Mouse (Mus musculus) urinary bladder, postnatal 14 days (tissue): ENCODE results near the gene Actl9.

Experiments
- DNase-seq: peaks from one replicate; pipeline ENCODE4 v3.0.0; 2021; ENCODE audit warnings: low spot score

Gene Actl9

GRCm38 (mm10) chr17:33432019-33432946, at the start of gene Actl9:
Gene Actl9, plus strand, starts transcription at chr17:33432896.
- no peak for DNase-seq

- no peak for DNase-seq
These were observed 47.0 kb upstream of the Actl9 start for GRCm38 (mm10) chr17:33385705-33386104.

- DNase-seq = no peak
These were observed 40.4 kb upstream of the Actl9 start for GRCm38 (mm10) chr17:33392271-33392670.

DNA sequence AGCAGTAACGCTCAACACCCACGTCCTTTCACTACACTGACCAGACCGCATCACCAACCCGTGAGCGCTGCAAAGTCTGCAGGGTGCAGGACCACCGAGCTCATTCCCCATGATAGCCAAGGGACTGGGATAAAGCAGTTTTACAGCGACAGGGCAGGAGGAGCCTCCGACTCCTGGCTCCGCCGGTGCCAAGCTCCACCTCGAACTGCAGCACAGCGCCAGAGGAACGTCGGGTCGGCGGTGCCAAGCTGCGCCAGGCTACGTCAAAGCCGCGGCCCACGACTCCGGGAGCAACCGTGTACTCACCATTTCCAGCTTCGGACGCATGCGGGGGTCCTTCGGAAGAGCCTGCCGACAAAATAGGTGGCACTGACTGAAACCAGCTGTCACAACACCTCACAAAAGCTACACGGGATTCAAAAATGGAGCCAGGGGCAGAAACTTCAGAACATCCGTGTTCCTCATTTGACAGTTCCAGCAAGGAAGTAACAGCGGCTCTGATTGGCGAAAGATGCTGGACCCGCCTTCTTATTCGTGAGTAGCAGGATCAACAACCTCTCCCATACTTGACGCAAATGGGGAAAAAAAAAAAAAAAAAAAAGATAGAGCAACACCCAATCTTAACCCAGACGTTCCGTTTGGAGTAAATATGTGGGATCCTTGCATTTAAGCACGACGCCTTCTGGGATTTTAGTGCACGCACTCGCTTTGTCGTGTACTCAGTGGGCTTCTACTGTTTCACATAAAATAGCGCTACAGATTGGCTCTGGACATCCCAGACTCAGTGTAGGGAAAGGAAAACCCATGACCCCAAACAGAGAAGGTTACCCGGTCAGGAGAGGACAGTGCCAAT, 38.3 kb upstream of the Actl9 start, which contains the start of gene Zfp101:
Gene Zfp101 (minus strand): TSS at position 460 of the 853 bp plus-strand sequence.
- DNase-seq = peak; percentile 90

GRCm38 (mm10) chr17:33439148-33439547, 6.5 kb downstream of the Actl9 start:
- DNase-seq = peak; percentile 80

- DNase-seq = peak; percentile 53
These were observed 7.2 kb downstream of the Actl9 start for GRCm38 (mm10) chr17:33439922-33440321.

DNA sequence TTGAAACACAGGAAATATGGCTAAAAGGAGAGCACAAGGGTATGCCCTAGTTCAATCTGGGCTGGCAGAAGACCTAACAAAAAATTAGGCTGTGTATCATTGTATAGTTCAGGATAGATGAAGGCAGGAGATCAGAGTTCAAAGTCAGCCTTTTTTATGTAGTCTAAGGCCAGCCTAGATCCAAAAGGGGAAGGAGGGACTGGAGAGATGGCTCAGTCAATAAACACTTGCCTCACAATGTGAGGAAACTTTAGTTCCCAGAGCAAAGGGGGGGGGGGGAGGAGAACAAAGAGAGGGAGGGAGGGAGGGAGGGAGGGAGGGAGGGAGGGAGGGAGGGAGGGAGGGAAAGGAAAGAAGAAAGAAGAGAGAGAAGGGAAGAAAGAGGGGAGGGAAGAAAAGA, 8.5 kb downstream of the Actl9 start:
- no peak for DNase-seq

DNA sequence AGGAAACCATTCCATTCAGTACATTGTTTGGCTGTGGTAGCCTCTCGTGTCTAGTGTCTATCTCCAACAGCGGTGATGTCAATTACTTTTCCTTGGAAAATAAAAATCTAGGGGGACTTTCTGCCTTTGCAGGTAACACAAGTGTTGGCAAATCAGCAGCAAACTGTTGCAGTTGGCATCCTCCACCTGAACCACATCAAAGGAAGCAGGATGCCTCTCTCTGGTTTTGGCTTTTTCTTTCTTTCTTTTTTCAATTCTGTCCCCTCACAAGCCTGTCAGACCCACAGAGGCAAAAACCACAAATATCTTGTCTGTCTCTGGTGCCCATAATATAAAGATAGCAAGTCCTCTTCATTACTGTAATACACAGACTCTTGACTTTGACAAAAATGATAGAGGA, 23.9 kb downstream of the Actl9 start:
- DNase-seq = no peak

GRCm38 (mm10) chr17:33471206-33471605, 38.5 kb downstream of the Actl9 start:
- no peak for DNase-seq
